Mouse (Mus musculus) brown adipose tissue, adult 24 weeks (tissue): Measurements from ENCODE around the gene Mamstr. TPM values are rescaled to one million over a fixed set of nuclear protein-coding genes. Genes with fewer than 3 reads are reported as not detected.

Source experiments
- H3K27ac ChIP-seq: fragments of 200-500 bp; replicated peaks from 2 replicates; pipeline ENCODE4 v1.5.1; 2012; ENCODE audit warnings: low read depth, mild to moderate bottlenecking, low read length
- H3K4me1 ChIP-seq: fragments of 200-500 bp; 2 replicates; pipeline ENCODE4 v1.6.1; 2012; ENCODE audit warnings: low read length, mixed read lengths; ENCODE audit not compliant: control insufficient read depth, insufficient read depth, insufficient read length
- H3K4me3 ChIP-seq: fragments of 200-500 bp; 2 replicates; pipeline ENCODE4 v1.5.1; 2012; ENCODE audit warnings: low read depth, mild to moderate bottlenecking, low read length, moderate library complexity; ENCODE audit not compliant: insufficient read depth
- polyA plus RNA-seq: library from polyadenylated mRNA; stranded (reverse); fragments of >200 nt; gene quantifications from 2 replicates; pipeline ENCODE4 v1.2.4, GENCODE M21; 2012; ENCODE audit not compliant: missing spikeins, insufficient read depth, insufficient read length

Mamstr gene
- polyA plus RNA-seq, 1 experiment, result not detected

DNA sequence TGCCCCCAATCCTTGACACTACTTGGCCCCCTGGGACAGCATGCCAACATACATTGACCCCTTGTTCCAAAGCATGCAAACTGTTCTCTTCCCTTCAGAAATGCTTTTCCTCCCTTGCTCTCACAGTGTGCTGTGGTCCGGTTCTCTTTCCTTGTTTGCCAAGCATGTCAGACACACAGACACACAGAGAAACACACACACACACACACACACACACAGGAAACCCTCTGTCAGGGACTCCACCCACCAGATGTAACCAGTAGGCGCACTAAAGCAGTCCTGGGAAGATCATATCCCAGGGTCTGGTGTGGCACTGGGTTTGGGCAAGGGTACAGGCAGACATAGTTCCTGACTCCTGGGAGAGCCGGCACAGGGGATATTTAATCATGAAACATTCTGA is 47.1 kb downstream of the Mamstr start:
- H3K4me3 ChIP-seq, result no peak overlapping the region
- peaks cover 5% of the 10 kb centered on the region; the same call in 1 of the 2 replicates for H3K4me1 ChIP-seq
- no peak overlapping the region for H3K27ac ChIP-seq

DNA sequence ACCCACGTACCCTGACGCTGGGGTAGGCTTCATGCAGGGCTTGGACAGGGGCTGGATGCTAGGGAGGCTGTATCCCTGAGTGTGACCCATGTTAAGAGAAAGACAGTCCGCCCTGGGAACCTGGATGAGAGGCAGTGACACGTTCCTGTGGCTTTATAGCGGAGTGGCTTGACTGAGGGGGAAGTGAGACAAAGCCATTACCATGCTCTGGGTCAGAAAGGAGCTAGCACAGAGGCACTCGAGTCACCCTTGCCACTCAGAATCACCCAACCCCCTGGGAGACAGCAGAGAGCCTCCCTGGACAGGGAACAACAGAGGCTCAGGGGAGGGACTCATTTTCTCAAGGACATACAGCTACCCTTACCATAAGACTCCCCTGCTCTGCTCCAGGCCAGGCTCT is 49.3 kb downstream of the Mamstr start:
- H3K27ac ChIP-seq, result no peak overlapping the region
- H3K4me3 ChIP-seq, result no peak overlapping the region
- H3K4me1 ChIP-seq, result no peaks in the 10 kb centered on the region

GRCm38 (mm10) chr7:45689800-45690199 is 50.0 kb downstream of the Mamstr start:
- Histone ChIP-seq H3K27ac (no peak overlapping the region), H3K4me3 (no peak overlapping the region), H3K4me1 (no peaks in the 10 kb centered on the region)

- H3K27ac ChIP-seq, result no peak overlapping the region
- H3K4me1 ChIP-seq, result no peaks in the 10 kb centered on the region
- H3K4me3 ChIP-seq, result no peak overlapping the region
These were observed 52.6 kb downstream of the Mamstr start for GRCm38 (mm10) chr7:45692364-45692763.

DNA sequence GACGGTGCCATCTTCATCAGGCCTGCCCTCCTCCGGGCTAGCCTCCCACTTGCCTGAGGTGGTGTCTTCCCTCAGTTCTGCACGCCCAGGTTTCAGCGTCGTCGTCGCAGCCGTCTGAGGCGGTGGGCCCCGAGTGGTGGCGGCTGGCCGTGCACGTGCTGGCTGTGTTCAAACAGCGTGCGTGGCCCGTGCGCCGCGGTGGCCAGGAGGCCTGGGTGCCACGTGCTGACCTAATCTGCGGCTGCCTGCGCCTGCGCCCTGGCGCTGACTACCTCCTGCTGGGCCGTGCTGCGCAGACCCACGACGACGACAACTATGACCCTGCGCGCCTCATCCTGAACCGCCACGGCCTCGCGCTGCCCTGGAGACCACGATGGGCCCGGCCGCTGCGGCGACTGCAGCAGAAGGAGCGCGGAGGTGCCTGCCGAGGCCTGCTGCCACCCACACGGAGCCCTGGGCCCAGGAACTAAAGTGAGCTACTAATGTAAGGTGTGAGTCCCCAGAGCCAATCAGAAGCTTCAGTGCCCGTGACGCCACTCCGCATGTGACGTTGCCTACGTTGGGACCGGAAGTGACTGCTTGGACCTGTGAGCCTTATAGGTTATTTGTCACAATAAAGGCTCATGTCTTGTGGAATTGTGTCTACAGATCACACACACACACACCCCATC is 54.3 kb downstream of the Mamstr start, which contains the start of gene Sec1:
Gene Sec1 (minus strand): TSS at position 482 of the 671 bp plus-strand sequence.
- Histone ChIP-seq H3K4me3 (no peak within 1 kb of the TSS), H3K4me1 (no peaks in the 10 kb centered on the region), H3K27ac (no peak within 1 kb of the TSS)

GRCm38 (mm10) chr7:45695098-45695497 is 55.3 kb downstream of the Mamstr start:
- no peak overlapping the region for H3K27ac ChIP-seq
- H3K4me1 ChIP-seq, result no peaks in the 10 kb centered on the region
- H3K4me3 ChIP-seq, result no peak overlapping the region

Other genes with a start within 250 kb of the Mamstr start
- 69.0 and 82.7 TPM in 2 replicates for gene Snrnp70, start 244.2 kb upstream of the Mamstr start, polyA plus RNA-seq
- gene Kcna7, start 234.3 kb upstream of the Mamstr start, polyA plus RNA-seq, result 1.0 TPM in 1 of 2 replicates, not detected in the other
- not detected in 2 replicates for gene Ntf5, start 226.3 kb upstream of the Mamstr start, polyA plus RNA-seq
- not detected in 2 replicates for gene Lhb, start 219.2 kb upstream of the Mamstr start, polyA plus RNA-seq
- 90.6 and 112 TPM in 2 replicates for gene Gys1, start 205.1 kb upstream of the Mamstr start, polyA plus RNA-seq
- 75.4 and 79.6 TPM in 2 replicates for gene Ruvbl2, start 201.9 kb upstream of the Mamstr start, polyA plus RNA-seq
- 1,179 and 1,214 TPM in 2 replicates for gene Ftl1, start 180.1 kb upstream of the Mamstr start, polyA plus RNA-seq
- gene Bax, start 173.1 kb upstream of the Mamstr start, polyA plus RNA-seq, result 20.1 and 26.9 TPM in 2 replicates
- gene Tulp2, start 158.1 kb upstream of the Mamstr start, polyA plus RNA-seq, result not detected in 2 replicates
- 6.9 TPM in 1 of 2 replicates, not detected in the other for gene Gm45808, start 153.2 kb upstream of the Mamstr start, polyA plus RNA-seq
- 145 and 190 TPM in 2 replicates for gene Dhdh, start 151.2 kb upstream of the Mamstr start, polyA plus RNA-seq
- gene Nucb1, start 129.6 kb upstream of the Mamstr start, polyA plus RNA-seq, result 78.6 and 108 TPM in 2 replicates
- 12.6 and 24.6 TPM in 2 replicates for gene Ppp1r15a, start 113.7 kb upstream of the Mamstr start, polyA plus RNA-seq
- 1.9 and 3.3 TPM in 2 replicates for gene Plekha4, start 113.6 kb upstream of the Mamstr start, polyA plus RNA-seq
- not detected in 2 replicates for gene Hsd17b14, start 85.1 kb upstream of the Mamstr start, polyA plus RNA-seq
- 82.0 and 135 TPM in 2 replicates for gene Bcat2, start 69.8 kb upstream of the Mamstr start, polyA plus RNA-seq
- 2.0 TPM in 1 of 2 replicates, not detected in the other for gene Fgf21, start 24.5 kb upstream of the Mamstr start, polyA plus RNA-seq
- not detected in 2 replicates for gene Fut1, start 22.7 kb upstream of the Mamstr start, polyA plus RNA-seq
- gene Izumo1, start 18.2 kb upstream of the Mamstr start, polyA plus RNA-seq, result 0.63 TPM in 1 of 2 replicates, not detected in the other
- 4.3 and 9.3 TPM in 2 replicates for gene Rasip1, start 12.5 kb upstream of the Mamstr start, polyA plus RNA-seq
- not detected in 2 replicates for gene Fut2, start 26.4 kb downstream of the Mamstr start, polyA plus RNA-seq
- not detected in 2 replicates for gene Ntn5, start 44.0 kb downstream of the Mamstr start, polyA plus RNA-seq
- not detected in 2 replicates for gene Sec1, start 54.4 kb downstream of the Mamstr start, polyA plus RNA-seq
- gene Car11, start 59.9 kb downstream of the Mamstr start, polyA plus RNA-seq, result 12.1 and 17.1 TPM in 2 replicates
- gene Dbp, start 65.1 kb downstream of the Mamstr start, polyA plus RNA-seq, result 23.3 and 31.5 TPM in 2 replicates
- 445 and 504 TPM in 2 replicates for gene Rpl18, start 75.5 kb downstream of the Mamstr start, polyA plus RNA-seq
- 9.2 and 9.9 TPM in 2 replicates for gene Sphk2, start 78.0 kb downstream of the Mamstr start, polyA plus RNA-seq
- not detected in 2 replicates for gene Fam83e, start 81.2 kb downstream of the Mamstr start, polyA plus RNA-seq
- gene Spaca4, start 85.8 kb downstream of the Mamstr start, polyA plus RNA-seq, result not detected in 2 replicates
- gene Lmtk3, start 143.8 kb downstream of the Mamstr start, polyA plus RNA-seq, result 0.36 and 0.46 TPM in 2 replicates
- 0.87 and 1.1 TPM in 2 replicates for gene Sult2b1, start 144.7 kb downstream of the Mamstr start, polyA plus RNA-seq
- 39.1 and 45.5 TPM in 2 replicates for gene Cyth2, start 174.6 kb downstream of the Mamstr start, polyA plus RNA-seq
- gene Kcnj14, start 184.8 kb downstream of the Mamstr start, polyA plus RNA-seq, result 1.1 TPM in 1 of 2 replicates, not detected in the other
- gene Grwd1, start 191.0 kb downstream of the Mamstr start, polyA plus RNA-seq, result 5.5 and 6.6 TPM in 2 replicates
- 95.6 and 96.1 TPM in 2 replicates for gene Kdelr1, start 232.8 kb downstream of the Mamstr start, polyA plus RNA-seq
- gene Grin2d, start 238.4 kb downstream of the Mamstr start, polyA plus RNA-seq, result not detected in 2 replicates